Mouse (Mus musculus): ENCODE results near the gene Gm8897.
"Not testable (repeated sequence)": the region's sequence is repeated elsewhere in the genome, so short reads cannot be mapped to it uniquely, and the experiment has no call there.

Gm8897 gene

GRCm38 (mm10) chr5:11416118-11416517 lies at the start of gene Gm8897:
TSS of gene Gm8897 (plus strand) at chr5:11416418.
- not testable (repeated sequence) for DNase-seq

GRCm38 (mm10) chr5:11416691-11417090 lies 473 bp downstream of the Gm8897 start:
- DNase-seq, result not testable (repeated sequence)

All from kidney, adult 9 months (tissue).